10 mouse cellular contexts compared by ENCODE assay signal in the genomic region with DNA sequence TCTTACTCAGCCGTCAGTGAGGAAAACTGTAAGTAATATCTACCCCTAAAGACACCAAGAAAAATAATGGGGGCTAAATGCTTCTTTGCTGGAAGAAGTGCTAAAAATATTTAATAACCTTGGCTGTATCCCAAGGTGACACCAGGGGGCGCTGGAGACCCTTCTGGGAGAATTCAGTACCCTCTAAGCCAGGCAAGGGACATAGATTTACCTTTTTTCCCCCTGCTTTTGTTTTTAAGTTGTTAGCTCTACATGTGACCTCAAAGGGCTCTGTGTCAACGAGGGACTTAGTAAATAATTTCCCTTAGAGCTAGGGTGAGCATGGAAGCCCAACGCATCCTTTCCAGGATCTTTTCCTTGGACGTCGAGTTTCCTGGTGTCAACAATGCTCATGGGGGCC. TPM values are rescaled to one million over a fixed set of nuclear protein-coding genes. Genes with fewer than 3 reads are reported as not detected.
DNase-seq lines count a peak whose midpoint lies in the region; ATAC-seq and TF ChIP-seq lines count a peak whose summit lies in the region.
"Had no signal": no experiment of that assay in that cellular context is flagged by ENCODE, and none has a peak within 500 bp of the region (broad histone marks: within the 10 kb centered on the region; RNA-seq: fewer than 3 reads in every experiment).

No protein-coding gene starts in this region.

- no peak for TF ChIP-seq POLR2A in brain, embryonic 14.5 days (IDR thresholded peaks at IDR 0.05; ENCODE audit: borderline replicate concordance, extremely low read depth, insufficient read depth, insufficient read length, poor library complexity, severe bottlenecking)

- WGBS in kidney, embryonic 16.5 days: 29% methylated on average over 6 of the region's 6 CpGs
- 27% methylated on average over 6 of the region's 6 CpGs for WGBS in lung, embryonic 16.5 days

- 0 out of 2 replicates have a peak, but pooled peaks cover 2% of the 10 kb centered on the region for H3K4me1 ChIP-seq in kidney, embryonic 16.5 days (ENCODE audit: insufficient read depth, low read length)
- 0 out of 2 replicates have a peak, but pooled peaks cover 4% of the 10 kb centered on the region for H3K4me1 ChIP-seq in lung, embryonic 16.5 days (replicated peaks; ENCODE audit: control insufficient read depth, insufficient read depth, low read length)
- H3K4me1 ChIP-seq: heart, embryonic 15.5 days; stomach, embryonic 15.5 days had no signal

- TF ChIP-seq CTCF in brain, embryonic 14.5 days (IDR thresholded peaks at IDR 0.05; ENCODE audit: borderline replicate concordance, extremely low read depth, insufficient read depth, insufficient read length): peak; percentile 73; the same call in 1 of the 2 replicates

- no peak overlapping the region for H3K4me3 ChIP-seq in kidney, embryonic 16.5 days (ENCODE audit: low read length)
- no peak overlapping the region for H3K4me3 ChIP-seq in lung, embryonic 16.5 days (ENCODE audit: low read length)
- H3K4me3 ChIP-seq: heart, embryonic 15.5 days; stomach, embryonic 15.5 days had no signal

- peak; percentile 50 to 68 for DNase-seq in urinary bladder, adult 18-20 months (ENCODE audit: low spot score in 2 of 2)
- DNase-seq in urinary bladder, postnatal 10 days (ENCODE audit: low spot score): no peak
- DNase-seq in brain, embryonic 14.5 days (ENCODE audit: low read depth): peak; percentile 76
- DNase-seq in frontal cortex, adult 2 months (ENCODE audit: extremely low spot score in 1 of 2, low spot score in 1 of 2): peak; percentile 7 to 88
- DNase-seq in retina, embryonic 14.5 days (ENCODE audit: low spot score): peak; percentile 85

- H3K9ac ChIP-seq in kidney, embryonic 16.5 days (replicated peaks; ENCODE audit: low read length): no peak overlapping the region
- no peak overlapping the region for H3K9ac ChIP-seq in lung, embryonic 16.5 days (ENCODE audit: low read length)
- H3K9ac ChIP-seq: heart, embryonic 15.5 days; stomach, embryonic 15.5 days had no signal

- H3K9me3 ChIP-seq in kidney, embryonic 16.5 days (ENCODE audit: low read length): no peaks in the 10 kb centered on the region
- H3K9me3 ChIP-seq in lung, embryonic 16.5 days (ENCODE audit: control insufficient read depth, low read length): no peaks in the 10 kb centered on the region
- H3K9me3 ChIP-seq: heart, embryonic 15.5 days; stomach, embryonic 15.5 days had no signal

- H3K4me2 ChIP-seq in kidney, embryonic 16.5 days (replicated peaks; ENCODE audit: low read depth, low read length): no peak overlapping the region
- H3K4me2 ChIP-seq in lung, embryonic 16.5 days (ENCODE audit: low read depth, low read length): 0 out of 2 replicates have a peak overlapping the region, but pooled peaks have one; percentile 20
- H3K4me2 ChIP-seq: heart, embryonic 15.5 days; stomach, embryonic 15.5 days had no signal

- ATAC-seq in kidney, embryonic 16.5 days (ENCODE audit: low FRiP score, low TSS enrichment): peak; percentile 78
- ATAC-seq in lung, embryonic 16.5 days (ENCODE audit: low read depth): no peak
- no peak for ATAC-seq in activated CD4-positive, CD25-positive, alpha-beta regulatory T cell, adult 4 months

- H3K27me3 ChIP-seq in kidney, embryonic 16.5 days (ENCODE audit: insufficient read depth, low read length): no peaks in the 10 kb centered on the region
- no peaks in the 10 kb centered on the region for H3K27me3 ChIP-seq in lung, embryonic 16.5 days (ENCODE audit: control insufficient read depth, insufficient read depth, low read depth, low read length)
- H3K27me3 ChIP-seq: heart, embryonic 15.5 days; stomach, embryonic 15.5 days had no signal

- H3K27ac ChIP-seq in kidney, embryonic 16.5 days (ENCODE audit: low read length): no peak overlapping the region
- H3K27ac ChIP-seq in lung, embryonic 16.5 days (ENCODE audit: low read length): no peak overlapping the region
- H3K27ac ChIP-seq: heart, embryonic 15.5 days; stomach, embryonic 15.5 days had no signal

- H3K36me3 ChIP-seq in kidney, embryonic 16.5 days (ENCODE audit: insufficient read depth, low read length): no peaks in the 10 kb centered on the region
- H3K36me3 ChIP-seq in lung, embryonic 16.5 days (ENCODE audit: control insufficient read depth, insufficient read depth, low read length): no peaks in the 10 kb centered on the region
- H3K36me3 ChIP-seq: heart, embryonic 15.5 days; stomach, embryonic 15.5 days had no signal

RNA-seq across cellular contexts. Expression of a gene that starts 2.6 kb away (rescaled TPM):
- 0.14 and 0.34 TPM in 2 replicates for polyA plus RNA-seq in brain, embryonic 14.5 days (2012; rRNA removed)
- polyA plus RNA-seq in frontal cortex, adult 2 months (2012; rRNA removed): 2.2 and 2.6 TPM in 2 replicates
- 6.5 and 9.3 TPM in 2 replicates for polyA plus RNA-seq in kidney, embryonic 16.5 days (2015; fragmentation: Nextera tagmentation; extraction: Ambion mirVana)
- 48.3 and 70.3 TPM in 2 replicates for polyA plus RNA-seq in lung, embryonic 16.5 days (2015; fragmentation: Nextera tagmentation; extraction: Ambion mirVana)
- polyA plus RNA-seq in activated CD4-positive, CD25-positive, alpha-beta regulatory T cell, adult 4 months (2017; shearing (Covaris generic)): not detected

RNA-seq across cellular contexts. Expression of a gene that starts 29.5 kb away (rescaled TPM):
- polyA plus RNA-seq in brain, embryonic 14.5 days (2012; rRNA removed): 25.5 and 38.2 TPM in 2 replicates
- 48.3 TPM in 2 replicates for polyA plus RNA-seq in frontal cortex, adult 2 months (2012; rRNA removed)
- polyA plus RNA-seq in kidney, embryonic 16.5 days (2015; fragmentation: Nextera tagmentation; extraction: Ambion mirVana): 62.7 and 65.9 TPM in 2 replicates
- 29.2 and 41.0 TPM in 2 replicates for polyA plus RNA-seq in lung, embryonic 16.5 days (2015; fragmentation: Nextera tagmentation; extraction: Ambion mirVana)
- 1 to 10 TPM in 1 of 2 experiments, under 1 TPM in 1; 0.34 to 3.6 TPM for polyA plus RNA-seq in activated CD4-positive, CD25-positive, alpha-beta regulatory T cell, adult 4 months (2017; shearing (Covaris generic))

RNA-seq across cellular contexts. Expression of a gene that starts 41.4 kb away (rescaled TPM):
- not detected in 2 replicates for polyA plus RNA-seq in brain, embryonic 14.5 days (2012; rRNA removed)
- 0.12 and 0.27 TPM in 2 replicates for polyA plus RNA-seq in frontal cortex, adult 2 months (2012; rRNA removed)
- polyA plus RNA-seq in kidney, embryonic 16.5 days (2015; fragmentation: Nextera tagmentation; extraction: Ambion mirVana): 0.20 and 0.21 TPM in 2 replicates
- polyA plus RNA-seq in lung, embryonic 16.5 days (2015; fragmentation: Nextera tagmentation; extraction: Ambion mirVana): not detected in 2 replicates
- polyA plus RNA-seq in activated CD4-positive, CD25-positive, alpha-beta regulatory T cell, adult 4 months (2017; shearing (Covaris generic)): not detected
- polyA plus RNA-seq: heart, embryonic 15.5 days had no signal
